Mouse (Mus musculus) thymus, postnatal 36 days (tissue): ENCODE measurements around the gene Iqcf3.
"Not testable (repeated sequence)": the region's sequence is repeated elsewhere in the genome, so short reads cannot be mapped to it uniquely, and the experiment has no call there.

ENCODE experiments used
- DNase-seq, 2 experiments: peaks; one replicate each; pipeline ENCODE4 v3.0.0; 2022; ENCODE audit warnings: mixed read lengths in 2 of 2

Iqcf3 gene

DNA sequence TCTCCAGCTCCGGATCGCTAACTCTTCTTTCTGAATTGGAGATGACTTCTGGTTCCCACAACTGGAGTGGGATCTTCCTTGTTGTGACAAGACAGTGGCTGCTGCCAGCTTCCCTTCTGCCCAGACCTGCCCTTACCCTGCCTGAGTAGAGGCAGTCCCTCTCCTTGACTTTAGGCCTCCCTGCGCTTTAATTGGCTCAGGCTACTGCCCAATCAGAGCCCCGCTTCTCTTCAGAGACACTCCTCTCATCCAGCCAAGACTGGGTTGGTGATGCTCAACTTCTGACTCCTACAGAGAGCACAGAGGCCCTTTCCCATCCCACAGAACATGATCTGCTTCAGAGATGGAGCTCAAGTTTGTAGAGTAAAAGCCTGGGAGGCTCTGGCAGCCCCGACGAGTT, 57.2 kb downstream of the Iqcf3 start:
- no peak for DNase-seq

DNA sequence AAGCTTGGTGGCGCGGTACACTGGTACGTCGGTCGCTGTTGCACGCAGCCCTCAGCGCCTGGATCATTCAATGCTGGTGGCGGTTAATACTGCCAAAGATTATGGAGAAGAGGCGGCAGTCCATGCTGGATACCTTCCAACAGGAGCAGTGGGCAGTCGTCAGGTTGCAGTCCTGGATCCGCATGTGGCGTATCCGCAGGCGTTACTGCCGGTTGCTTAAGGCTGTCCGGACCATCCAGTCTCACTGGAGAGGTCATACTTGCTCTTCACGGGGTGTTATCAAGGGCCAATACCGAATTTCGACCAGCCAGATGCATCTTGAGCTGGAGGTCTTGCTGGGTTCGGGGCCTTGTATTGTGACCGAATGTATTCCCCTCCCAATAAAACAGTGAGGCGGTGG, 59.6 kb downstream of the Iqcf3 start:
- DNase-seq, result no peak

DNA sequence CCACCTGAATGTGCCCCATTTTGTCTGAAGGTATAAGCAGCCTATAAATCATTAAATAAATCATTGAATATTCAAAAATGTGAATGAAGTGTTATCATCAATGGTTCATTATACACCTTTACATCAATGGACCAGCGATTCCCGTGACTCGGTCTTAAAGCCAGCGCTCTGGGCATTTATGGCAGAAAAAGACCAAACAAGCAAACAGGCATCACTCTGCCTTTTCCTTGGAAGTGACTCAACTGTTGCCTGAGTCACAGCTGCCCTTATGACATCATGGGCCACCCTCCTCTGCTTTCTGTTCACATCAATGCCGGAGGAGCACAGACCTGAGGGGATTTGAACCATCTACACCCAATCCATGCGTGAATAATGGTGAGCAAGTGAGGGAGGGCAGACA, 61.8 kb downstream of the Iqcf3 start, which contains the start of gene Iqcf1:
Iqcf1 (plus strand) TSS at position 301 of the 400 bp plus-strand sequence.
- no peak for DNase-seq

DNA sequence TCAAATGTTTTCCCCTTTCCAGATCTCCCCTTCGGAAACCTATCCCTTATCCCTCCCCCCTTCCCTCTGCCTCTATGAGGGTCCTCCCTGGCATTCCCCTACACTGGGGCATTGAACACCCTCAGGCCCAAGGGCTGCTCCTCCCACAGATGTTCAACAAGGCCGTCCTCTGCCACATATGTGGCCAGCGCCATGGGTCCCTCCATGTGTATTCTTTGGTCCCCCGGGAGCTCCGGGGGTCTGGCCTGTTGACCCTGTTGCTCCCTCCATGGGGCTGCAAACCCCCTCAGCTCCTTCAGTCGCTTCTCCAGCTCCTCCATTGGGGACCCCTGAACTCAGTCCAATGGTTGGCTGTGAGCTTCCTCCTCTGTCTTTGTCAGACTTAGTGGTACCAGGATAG, 73.8 kb downstream of the Iqcf3 start:
- not testable (repeated sequence) for DNase-seq

DNA sequence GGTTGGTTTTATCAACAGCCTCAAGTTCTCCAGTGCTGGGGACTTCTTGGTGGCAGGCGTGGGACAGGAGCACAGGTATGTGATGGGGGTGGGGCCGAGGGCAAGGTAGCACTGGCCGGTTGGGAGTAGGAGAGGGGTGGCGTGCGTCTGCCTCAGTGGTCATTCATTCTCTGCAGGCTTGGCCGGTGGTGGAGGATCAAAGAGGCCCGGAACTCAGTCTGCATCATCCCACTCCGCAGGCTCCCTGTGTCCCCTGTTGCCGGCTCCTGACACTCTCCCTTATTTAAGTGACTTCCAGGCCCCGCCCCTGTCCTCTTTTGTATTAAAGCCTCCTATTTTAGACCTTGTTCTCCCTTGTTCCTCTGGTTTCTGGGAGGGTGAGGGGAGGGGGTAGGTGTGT, 76.4 kb downstream of the Iqcf3 start:
- DNase-seq, result no peak

DNA sequence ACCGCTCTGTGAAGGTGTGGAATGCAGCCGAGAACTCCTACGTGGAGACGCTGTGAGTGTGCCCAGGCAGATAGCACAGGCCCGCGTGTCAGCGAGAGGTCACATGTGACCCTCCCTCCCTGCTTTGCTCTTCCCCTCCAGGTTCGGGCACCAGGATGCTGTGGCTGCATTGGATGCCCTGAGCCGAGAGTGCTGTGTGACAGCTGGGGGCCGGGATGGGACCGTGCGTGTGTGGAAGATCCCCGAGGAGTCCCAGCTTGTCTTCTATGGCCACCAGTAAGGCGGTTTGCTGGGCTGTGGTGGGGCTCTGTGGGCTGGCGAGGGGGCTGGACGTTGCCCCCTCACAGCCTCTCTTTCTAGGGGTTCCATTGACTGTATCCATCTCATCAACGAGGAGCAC, 77.8 kb downstream of the Iqcf3 start:
- no peak for DNase-seq

DNA sequence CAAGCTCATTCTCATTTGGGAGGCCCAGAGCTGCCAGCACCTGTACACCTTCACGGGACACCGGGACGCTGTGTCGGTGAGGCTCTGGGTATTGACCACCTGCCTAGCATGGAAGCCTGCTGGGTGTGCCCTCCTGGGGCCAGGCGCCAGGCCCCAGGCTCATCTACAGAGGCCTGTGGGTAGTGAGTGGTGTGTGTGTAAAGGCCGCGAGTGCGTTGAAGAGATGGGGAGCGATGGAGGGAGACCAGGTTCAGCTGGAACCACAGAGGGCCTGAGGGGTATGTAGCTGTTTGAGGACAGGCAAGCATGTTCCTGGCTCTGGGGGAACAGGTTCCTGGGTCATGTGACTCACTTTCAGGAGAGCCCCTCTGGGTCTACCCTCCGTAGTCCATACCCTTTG, 78.3 kb downstream of the Iqcf3 start:
- no peak for DNase-seq

DNA sequence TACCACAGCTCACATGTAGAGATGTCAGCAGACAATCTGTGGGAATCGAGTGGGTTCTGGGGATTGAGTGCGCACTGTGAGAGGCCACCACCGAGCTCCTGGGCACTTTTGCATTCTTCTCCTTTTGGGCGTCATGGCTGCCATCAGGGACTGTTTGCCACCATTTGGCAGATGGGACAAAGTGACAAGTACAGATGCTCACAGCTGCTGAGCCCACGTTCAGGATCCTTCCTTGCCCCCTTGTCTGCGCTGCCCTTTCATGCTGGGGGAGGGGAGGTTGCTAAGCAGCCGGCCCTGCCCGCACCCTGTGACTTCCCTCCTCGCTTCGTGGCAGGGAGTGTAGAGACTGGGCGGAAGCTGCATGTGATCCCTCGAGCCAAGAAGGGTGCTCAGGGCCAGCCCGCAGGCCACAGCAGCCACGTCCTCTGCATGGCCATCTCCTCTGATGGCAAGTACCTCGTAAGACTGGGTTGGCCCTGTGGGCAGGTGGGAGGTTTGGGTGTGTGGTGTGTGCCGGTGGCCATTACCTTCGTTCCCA, 78.8 kb downstream of the Iqcf3 start:
- DNase-seq, result no peak

DNA sequence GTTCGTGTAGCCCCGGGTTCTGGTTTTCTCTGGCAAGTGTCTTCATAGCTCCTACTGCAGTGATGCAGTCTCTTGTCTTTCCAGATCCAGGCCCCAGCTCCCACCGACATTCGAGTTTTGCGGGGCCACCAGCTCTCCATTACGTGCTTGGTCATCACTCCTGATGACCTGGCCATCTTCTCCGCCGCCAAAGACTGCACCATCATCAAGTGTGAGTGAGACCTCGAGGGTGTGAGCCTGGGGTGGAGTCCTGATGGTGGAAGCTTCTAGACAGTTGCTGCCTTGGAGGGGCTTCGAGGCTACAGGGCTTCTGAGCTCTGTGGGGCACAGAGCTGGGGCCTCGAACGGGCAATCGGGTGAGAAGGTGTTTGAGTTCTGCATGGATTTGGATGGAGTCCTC, 79.8 kb downstream of the Iqcf3 start:
- DNase-seq, result no peak

DNA sequence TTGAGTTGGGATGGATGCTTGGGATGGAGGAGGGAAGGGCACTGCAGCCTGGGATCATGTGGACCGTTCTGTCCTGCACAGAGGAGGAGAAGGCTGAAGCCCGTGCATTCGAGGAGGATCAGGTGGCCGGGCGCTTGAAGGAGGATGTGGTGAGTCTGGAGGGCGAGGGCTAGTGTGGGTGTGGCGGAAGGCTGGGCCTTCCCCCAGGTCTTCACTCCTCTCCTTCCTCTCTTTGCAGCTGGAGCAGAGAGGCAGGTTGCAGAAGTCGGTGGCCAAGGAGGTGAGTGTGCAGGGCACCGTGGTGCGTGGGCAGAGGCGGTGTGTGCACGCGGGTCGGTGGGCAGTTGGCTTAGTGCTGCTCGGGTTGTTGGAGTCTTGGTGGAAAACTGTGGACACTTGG, 80.4 kb downstream of the Iqcf3 start:
- no peak for DNase-seq

DNA sequence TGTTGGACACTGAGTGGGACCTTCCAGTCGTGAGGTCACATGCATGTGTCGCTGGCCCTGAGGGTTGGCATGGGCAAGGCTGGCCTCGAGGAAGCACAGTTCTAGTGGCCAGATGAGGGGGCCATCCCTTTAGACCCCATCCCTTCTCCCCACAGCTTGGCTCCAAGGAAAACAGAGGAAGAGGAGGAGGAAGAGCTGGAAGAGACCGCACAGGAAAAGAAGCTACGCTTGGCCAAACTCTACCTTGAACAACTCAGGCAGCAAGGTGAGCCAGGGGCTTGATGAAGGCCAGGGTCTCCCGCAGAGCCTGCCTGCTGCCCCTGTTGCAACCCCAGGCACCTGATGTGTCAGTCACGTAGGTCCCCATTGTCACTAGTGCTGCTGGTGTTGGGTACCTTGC, 80.9 kb downstream of the Iqcf3 start:
- DNase-seq, result no peak

DNA sequence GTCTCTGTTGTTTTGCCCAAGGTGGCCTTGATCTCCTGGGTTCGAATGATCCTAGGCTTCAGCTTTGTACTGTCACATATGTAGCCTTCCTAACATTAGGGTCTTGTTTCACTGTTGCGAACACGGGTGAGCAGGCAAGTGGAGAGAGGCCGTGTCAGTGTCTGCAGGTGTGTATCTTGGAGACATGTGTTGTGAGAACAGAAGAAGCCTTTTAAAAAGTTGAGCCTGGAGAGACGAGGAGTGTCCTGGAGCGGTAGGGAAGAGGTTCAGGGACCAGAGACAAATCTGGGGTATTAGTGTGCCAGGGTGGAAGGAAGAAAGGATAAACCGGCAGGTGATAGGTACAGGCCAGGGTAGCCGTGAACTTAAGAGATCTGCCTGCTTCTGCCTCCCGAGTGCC, 83.3 kb downstream of the Iqcf3 start:
- peak in 1 of 2 experiments; percentile 6 for DNase-seq

DNA sequence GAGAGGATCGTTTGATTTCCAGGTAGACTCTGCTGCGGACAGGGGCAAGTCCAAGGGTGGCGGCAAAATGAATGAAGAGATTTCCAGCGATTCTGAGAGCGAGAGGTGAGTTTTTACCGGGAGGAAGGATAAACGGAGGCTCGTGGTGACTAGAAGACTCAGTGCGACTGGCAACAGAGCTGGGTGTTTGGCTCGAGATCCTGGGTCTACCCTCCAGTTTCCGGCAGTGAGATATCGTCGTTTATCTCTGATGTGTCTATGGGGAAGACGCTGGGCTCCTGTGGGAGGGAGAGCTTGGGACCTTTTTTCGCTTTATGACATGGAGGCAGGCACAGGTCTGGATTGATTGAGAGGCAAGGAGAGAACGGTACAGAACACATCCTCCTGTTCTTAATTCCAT, 83.8 kb downstream of the Iqcf3 start:
- DNase-seq, result peak in 1 of 2 experiments; percentile 8

DNA sequence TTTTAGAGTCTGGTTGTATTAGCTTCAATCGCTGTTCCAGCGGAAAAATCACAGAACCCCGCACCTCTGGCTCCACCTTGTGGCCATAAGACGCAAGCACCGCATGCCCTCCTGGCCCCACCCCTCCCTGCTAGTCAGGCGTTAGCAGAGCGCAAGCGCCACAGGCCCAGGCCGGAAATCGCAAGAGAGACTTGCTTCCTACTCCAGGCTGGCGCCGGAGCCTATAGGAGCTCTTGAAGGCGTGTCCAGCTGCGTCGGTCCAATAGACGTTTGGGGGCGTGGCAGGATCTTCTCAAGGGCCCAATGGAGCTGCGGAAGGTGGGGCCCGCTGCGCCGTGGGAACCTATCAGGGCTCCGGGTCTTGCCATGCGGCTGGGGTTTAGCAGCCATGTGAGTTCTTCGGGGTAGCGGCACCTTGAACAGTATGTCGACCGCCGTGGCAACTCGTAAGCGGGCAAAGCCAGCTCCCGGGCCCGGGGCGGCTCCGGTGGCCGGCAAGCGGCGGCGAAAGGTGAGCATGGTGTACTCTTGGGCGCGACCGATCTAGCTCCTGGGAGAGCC, 84.4 kb downstream of the Iqcf3 start, which contains the start of gene Parp3:
Parp3 (minus strand) TSS at position 26 of the 561 bp plus-strand sequence.
- DNase-seq, result peak; percentile 97 to 99

DNA sequence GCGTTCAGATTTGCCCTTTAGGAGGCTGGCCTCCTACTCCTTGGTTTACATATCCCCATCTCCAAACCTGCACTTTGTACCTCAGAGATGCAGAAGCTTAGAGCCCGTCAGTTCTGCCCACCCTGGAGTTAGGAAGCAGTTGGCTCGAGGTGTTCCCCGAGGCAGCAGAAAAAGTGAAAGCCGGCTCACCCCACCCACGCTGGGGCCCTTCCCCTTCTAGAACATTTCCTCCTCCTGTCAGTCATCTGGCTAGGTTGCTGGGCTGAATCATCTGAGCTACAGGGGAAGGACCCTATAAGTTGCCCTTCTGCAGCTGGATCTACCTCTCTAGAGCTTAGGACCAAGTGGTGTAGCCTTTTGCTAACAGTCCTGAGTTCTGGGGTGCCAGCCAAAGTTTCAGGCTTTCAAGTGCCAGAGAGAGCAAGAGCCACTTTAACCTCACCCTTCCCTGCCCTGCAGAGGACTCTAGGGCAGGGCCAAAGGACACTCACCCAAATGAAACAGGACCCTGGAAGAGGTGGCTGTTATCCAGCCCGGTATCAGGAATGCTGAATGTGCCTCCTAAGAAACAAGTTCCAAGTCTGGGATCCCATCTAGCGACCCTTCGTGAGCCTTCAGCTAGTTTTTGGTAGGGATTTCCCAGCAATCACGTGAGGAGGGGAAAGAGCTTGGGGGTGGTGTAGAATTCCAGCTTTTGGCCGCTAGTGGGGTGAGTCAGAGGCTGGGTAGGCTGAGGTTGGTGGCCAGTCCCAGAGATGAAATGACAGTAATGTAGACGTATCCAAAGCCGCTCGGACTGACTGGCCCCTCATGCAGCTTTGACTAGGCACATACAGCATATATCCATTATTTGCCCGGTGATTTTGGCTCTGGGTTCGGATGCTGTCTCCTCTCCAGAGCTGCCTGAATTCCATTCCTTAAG, 85.2 kb downstream of the Iqcf3 start:
- DNase-seq, result peak; percentile 80 to 81

DNA sequence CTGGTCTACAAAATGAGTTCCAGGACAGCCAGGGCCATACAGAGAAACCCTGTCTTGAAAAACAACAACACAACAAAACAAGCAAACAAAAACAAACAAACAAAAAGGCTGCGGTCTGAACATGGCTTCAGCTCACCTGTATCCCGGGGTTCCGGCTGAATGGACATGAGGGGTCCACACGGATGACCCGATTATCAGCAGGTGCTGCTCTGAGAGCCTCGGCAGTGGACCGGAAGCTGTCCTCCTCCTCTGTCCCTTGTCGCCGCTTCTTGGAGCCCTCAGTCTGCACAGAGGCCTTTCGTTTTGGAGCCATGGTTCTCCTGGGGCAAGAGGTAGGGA, 85.8 kb downstream of the Iqcf3 start, which contains the start of gene Rrp9:
Rrp9 (plus strand) TSS at position 301 of the 339 bp plus-strand sequence.
- DNase-seq, result peak in 1 of 2 experiments; percentile 25

DNA sequence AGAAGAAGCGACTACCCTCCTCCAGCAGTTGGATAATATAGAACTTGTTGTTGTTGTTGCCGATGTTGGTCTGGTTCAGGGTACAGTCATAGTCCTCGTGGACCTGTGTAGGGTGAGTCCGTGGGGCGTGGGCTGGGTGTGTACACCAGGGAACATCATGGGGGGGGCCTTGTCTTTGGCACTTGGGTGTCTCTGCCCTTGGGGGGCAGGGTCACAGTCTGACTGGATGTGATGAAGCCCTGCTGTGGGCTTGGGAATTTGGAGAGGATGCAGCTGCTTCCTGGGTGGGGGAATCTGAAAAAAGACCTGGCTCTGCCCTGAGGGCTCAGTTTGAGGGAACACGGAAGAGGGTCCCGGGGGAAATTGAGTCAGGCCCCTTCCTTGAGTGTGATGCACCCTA, 86.4 kb downstream of the Iqcf3 start:
- peak in 1 of 2 experiments; percentile 45 for DNase-seq

DNA sequence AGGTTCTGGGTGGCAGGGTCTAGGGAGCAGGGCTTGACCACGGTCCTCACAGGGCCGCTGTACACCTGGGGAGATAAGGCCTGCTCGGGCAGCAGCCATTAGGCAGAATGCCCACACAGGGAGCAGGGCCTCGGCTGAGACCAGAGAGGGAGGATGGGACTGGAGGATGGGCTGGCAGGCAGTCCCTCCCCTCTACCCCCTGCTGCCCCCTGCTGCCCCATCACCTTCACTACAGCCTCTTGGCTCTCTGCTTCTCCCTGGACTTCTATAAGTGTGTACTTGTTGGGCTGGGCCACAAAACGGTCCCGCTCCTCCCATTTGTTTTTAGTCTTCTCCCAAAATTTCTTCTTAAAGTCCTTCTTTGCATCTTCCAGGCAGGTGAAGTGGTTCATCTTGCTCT, 87.0 kb downstream of the Iqcf3 start:
- DNase-seq, result peak; percentile 68 to 70

DNA sequence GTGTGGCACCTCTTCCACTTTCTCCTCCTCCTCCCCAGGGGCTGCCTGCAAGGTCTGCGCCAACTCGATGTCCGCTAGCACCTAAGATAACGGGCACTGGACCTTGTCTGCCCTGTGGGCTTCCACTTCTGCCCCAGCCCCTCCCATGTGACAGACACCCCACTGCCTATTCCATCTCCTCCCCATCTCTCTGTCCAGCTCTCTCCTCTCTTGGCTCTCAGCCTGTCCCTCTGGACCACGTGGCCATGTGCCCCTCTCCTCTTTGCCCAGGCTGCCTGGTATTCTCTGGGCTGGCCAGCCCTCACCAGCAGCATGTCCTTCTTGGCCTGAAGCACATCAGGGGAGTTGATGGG, 87.7 kb downstream of the Iqcf3 start:
- DNase-seq, result no peak

DNA sequence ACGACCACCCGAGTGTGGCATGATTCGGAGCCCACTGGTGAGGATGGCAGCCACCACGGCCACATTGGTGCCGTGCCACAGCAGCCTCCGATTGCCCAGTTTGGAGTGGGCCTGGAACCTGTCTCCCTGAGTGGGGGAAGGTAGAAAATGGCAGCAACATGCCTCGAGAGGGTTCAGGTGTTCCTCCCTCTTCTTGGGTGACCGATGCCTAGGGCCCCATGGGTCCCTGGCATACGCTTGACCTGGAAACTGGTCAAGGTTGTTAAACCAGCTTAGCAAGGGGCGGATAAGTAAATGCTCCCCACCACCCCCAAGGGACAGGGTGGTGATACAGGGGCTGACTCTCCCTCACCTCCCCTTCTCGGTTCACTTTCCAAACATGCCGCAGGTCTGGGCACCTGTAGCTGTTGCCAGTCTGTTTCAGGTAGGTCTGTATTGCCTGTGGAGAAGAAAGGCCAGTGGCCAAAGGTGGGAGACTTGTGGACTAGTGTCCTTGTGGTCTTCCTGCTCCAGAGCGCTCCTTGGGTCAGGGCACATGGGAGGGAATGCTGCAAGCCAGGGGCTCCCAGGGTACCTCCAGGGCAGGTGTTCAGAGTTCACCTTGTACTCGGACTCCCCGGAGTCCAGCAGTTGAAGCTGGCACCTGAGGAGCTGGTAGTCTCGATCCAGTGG, 88.2 kb downstream of the Iqcf3 start:
- DNase-seq, result peak in 1 of 2 experiments; percentile 17

DNA sequence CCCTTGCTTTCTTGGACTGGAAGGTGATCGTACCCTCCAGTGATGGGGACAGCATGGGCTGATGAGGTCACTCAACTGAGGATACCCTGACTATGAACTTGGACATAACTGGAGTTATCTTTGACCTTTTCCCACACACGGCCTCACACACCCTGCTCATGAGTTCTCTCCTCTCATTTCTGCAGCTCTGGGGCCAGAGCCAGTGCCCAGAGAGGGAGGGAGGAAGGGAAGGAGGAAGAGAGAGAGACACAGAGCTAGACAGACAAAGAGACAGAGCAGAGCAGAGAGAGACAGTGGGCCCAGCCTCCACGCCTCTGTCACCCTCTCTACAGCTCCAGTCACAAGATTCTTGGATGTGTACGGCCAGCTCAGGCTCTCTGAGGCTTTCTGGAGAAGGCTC, 89.1 kb downstream of the Iqcf3 start:
- DNase-seq, result no peak

DNA sequence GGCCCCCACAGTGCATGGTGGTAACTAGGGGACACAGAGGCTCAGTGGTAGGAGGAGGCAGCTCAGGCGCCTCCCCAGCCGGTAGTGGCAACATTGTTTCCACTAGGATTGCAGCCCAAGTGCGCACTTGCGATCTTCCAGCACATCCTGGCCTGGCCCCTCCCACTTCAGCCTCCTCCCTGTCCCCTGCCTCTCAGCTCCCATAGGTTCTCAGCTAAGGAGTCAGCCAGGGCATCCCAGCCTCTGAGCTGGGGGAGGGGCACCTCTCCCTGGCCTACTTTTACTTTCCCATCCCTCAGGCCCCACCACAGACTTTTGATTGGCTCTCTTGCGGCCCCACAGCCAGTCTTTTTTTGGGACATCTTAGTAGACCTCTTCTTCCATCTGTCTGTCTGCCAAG, 89.5 kb downstream of the Iqcf3 start:
- no peak for DNase-seq

DNA sequence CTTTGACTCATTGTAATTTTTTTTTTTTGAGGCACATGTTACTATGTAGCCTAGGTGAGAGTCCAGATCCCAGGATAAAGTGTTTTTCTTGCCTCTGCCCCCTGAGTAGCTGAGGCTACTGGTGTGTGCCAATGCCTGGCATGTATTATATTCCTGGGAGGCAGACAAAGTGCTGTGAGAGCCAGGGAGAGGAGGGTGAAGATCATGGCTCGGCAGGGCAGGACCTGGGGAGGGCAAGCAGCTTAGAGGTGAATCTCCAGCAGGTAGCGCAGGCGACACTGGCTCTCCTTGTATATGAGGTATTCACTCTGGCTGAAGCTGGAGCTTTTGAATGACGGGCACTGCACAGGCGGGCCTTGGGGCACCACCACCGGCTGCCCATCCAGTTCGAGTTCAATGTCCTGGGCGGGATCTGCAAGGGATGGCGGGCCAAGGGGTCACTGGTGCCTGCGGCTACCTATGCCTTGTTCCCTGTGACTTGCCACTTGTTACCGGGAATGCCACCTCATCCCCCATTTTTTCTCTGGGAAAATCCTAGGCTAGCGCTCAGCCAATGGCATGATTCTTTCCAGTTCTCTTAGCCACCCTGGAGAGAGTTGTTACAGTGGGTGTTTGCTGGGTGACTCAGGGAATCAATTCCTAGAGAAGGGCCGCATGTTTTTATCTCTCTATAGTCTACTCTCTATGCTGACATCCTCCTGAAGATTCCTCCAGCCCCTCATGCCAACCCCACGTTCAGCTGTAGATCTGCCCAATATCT, 90.3 kb downstream of the Iqcf3 start:
- no peak for DNase-seq
